Mouse (Mus musculus): Measurements from ENCODE around the gene Foxs1. TPM values are rescaled to one million over a fixed set of nuclear protein-coding genes. Genes with fewer than 3 reads are reported as not detected.
A peak's percentile ranks its signal among the peaks of the same experiment; 100 is the strongest.

The Foxs1 gene
- polyA plus RNA-seq, 1 experiment, result 6.4 TPM

GRCm38 (mm10) chr2:152904127-152904643 lies 28.8 kb downstream of the Foxs1 start:
- no peak for TF ChIP-seq POLR2A (IDR thresholded peaks at IDR 0.05; ENCODE audit: low read depth, low read length)
- TF ChIP-seq CTCF (conservative IDR thresholded peaks at IDR 0.05; ENCODE audit: insufficient read depth, insufficient read length, low read depth, low read length), result no peak
- H3K27ac ChIP-seq (ENCODE audit: insufficient read depth, low read depth, low read length), result no peak overlapping the region
- H3K27me3 ChIP-seq (replicated peaks; ENCODE audit: control insufficient read depth, insufficient read depth, low read length), result no peaks in the 10 kb centered on the region
- WGBS, result 54% methylated on average over 5 of the region's 5 CpGs
- no peaks in the 10 kb centered on the region for H3K36me3 ChIP-seq (ENCODE audit: control insufficient read depth, insufficient read depth, low read length)
- H3K4me1 ChIP-seq (ENCODE audit: control insufficient read depth, insufficient read depth, low read length), result no peaks in the 10 kb centered on the region
- DNase-seq, result no peak
- no peak overlapping the region for H3K4me3 ChIP-seq (ENCODE audit: insufficient read depth, low read depth, low read length)

GRCm38 (mm10) chr2:152903586-152903985 lies 29.4 kb downstream of the Foxs1 start:
- DNase-seq, result no peak

GRCm38 (mm10) chr2:152902658-152903057 lies 30.4 kb downstream of the Foxs1 start:
- no peaks in the 10 kb centered on the region for H3K27me3 ChIP-seq (replicated peaks; ENCODE audit: control insufficient read depth, insufficient read depth, low read length)
- TF ChIP-seq POLR2A (IDR thresholded peaks at IDR 0.05; ENCODE audit: low read depth, low read length), result no peak
- TF ChIP-seq CTCF (conservative IDR thresholded peaks at IDR 0.05; ENCODE audit: insufficient read depth, insufficient read length, low read depth, low read length), result no peak
- H3K4me1 ChIP-seq (ENCODE audit: control insufficient read depth, insufficient read depth, low read length), result no peaks in the 10 kb centered on the region
- H3K4me3 ChIP-seq (ENCODE audit: insufficient read depth, low read depth, low read length), result no peak overlapping the region
- no peak overlapping the region for H3K27ac ChIP-seq (ENCODE audit: insufficient read depth, low read depth, low read length)
- no peaks in the 10 kb centered on the region for H3K36me3 ChIP-seq (ENCODE audit: control insufficient read depth, insufficient read depth, low read length)
- 49% methylated on average over 3 of the region's 3 CpGs for WGBS
- no peak for DNase-seq

More at GRCm38 (mm10) chr2:152903586-152903985, 29.4 kb downstream of the Foxs1 start:
- TF ChIP-seq CTCF (conservative IDR thresholded peaks at IDR 0.05; ENCODE audit: insufficient read depth, insufficient read length, low read depth, low read length), result no peak
- TF ChIP-seq POLR2A (IDR thresholded peaks at IDR 0.05; ENCODE audit: low read depth, low read length), result no peak
- no peaks in the 10 kb centered on the region for H3K27me3 ChIP-seq (replicated peaks; ENCODE audit: control insufficient read depth, insufficient read depth, low read length)
- H3K4me1 ChIP-seq (ENCODE audit: control insufficient read depth, insufficient read depth, low read length), result no peaks in the 10 kb centered on the region
- H3K4me3 ChIP-seq (ENCODE audit: insufficient read depth, low read depth, low read length), result no peak overlapping the region
- no peak overlapping the region for H3K27ac ChIP-seq (ENCODE audit: insufficient read depth, low read depth, low read length)
- no peaks in the 10 kb centered on the region for H3K36me3 ChIP-seq (ENCODE audit: control insufficient read depth, insufficient read depth, low read length)
- 55% methylated on average over 4 of the region's 4 CpGs for WGBS

DNA sequence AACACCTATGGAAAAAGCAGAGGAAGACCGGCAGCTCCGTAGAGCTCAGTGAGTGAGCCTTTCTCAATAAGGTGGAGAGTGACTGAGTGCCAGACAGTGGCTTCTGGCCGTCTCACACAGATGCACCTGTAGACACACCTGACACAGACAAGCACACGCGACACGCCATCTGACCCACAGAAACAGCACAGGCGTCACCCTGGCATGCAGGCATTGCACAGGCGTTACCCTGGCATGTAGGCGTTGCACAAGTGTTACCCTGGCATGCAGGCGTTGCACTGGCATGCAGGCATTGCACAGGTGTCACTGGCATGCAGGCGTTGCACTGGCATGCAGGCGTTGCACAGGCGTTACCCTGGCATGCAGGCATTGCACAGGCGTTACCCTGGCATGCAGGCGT lies 31.7 kb downstream of the Foxs1 start:
- no peak overlapping the region for H3K4me3 ChIP-seq (ENCODE audit: insufficient read depth, low read depth, low read length)
- no peaks in the 10 kb centered on the region for H3K36me3 ChIP-seq (ENCODE audit: control insufficient read depth, insufficient read depth, low read length)
- no peak for TF ChIP-seq CTCF (conservative IDR thresholded peaks at IDR 0.05; ENCODE audit: insufficient read depth, insufficient read length, low read depth, low read length)
- no peak for TF ChIP-seq POLR2A (IDR thresholded peaks at IDR 0.05; ENCODE audit: low read depth, low read length)
- no peak overlapping the region for H3K27ac ChIP-seq (ENCODE audit: insufficient read depth, low read depth, low read length)
- 91% methylated on average over 15 of the region's 15 CpGs for WGBS
- DNase-seq, result no peak
- no peaks in the 10 kb centered on the region for H3K4me1 ChIP-seq (ENCODE audit: control insufficient read depth, insufficient read depth, low read length)
- no peaks in the 10 kb centered on the region for H3K27me3 ChIP-seq (replicated peaks; ENCODE audit: control insufficient read depth, insufficient read depth, low read length)

DNA sequence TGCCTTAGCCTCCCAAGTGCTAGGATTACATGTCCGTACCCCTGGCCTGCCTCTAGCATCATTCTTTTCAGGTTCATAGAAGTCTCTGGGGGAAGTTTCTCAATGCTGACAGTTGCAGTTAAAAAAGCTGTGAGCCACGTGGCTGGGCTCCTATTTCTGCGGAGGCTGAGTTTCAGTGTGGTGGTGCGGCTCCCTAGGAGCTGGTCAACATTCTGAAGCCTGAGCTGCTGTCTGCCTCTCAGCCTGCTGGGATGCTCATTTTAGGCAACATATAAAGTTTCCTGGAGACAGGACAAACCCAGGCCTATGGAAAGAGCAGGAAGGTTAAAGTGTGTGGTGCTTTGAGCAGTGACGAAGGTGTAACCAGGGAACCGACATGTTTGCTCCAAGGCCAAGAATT lies 34.0 kb downstream of the Foxs1 start:
- 82% methylated on average over 6 of the region's 6 CpGs for WGBS
- Histone ChIP-seq H3K4me3 (ENCODE audit: insufficient read depth, low read depth, low read length) (no peak overlapping the region), H3K4me1 (ENCODE audit: control insufficient read depth, insufficient read depth, low read length) (no peaks in the 10 kb centered on the region), H3K27ac (ENCODE audit: insufficient read depth, low read depth, low read length) (no peak overlapping the region), H3K27me3 (replicated peaks; ENCODE audit: control insufficient read depth, insufficient read depth, low read length) (no peaks in the 10 kb centered on the region), H3K36me3 (ENCODE audit: control insufficient read depth, insufficient read depth, low read length) (no peaks in the 10 kb centered on the region)
- TF ChIP-seq CTCF (conservative IDR thresholded peaks at IDR 0.05; ENCODE audit: insufficient read depth, insufficient read length, low read depth, low read length) (no peak), POLR2A (IDR thresholded peaks at IDR 0.05; ENCODE audit: low read depth, low read length) (no peak)
- no peak for DNase-seq

GRCm38 (mm10) chr2:152896926-152897325 lies 36.1 kb downstream of the Foxs1 start:
- Histone ChIP-seq H3K4me1 (ENCODE audit: control insufficient read depth, insufficient read depth, low read length) (no peaks in the 10 kb centered on the region), H3K27ac (ENCODE audit: insufficient read depth, low read depth, low read length) (no peak overlapping the region), H3K36me3 (ENCODE audit: control insufficient read depth, insufficient read depth, low read length) (no peaks in the 10 kb centered on the region), H3K4me3 (ENCODE audit: insufficient read depth, low read depth, low read length) (no peak overlapping the region), H3K27me3 (replicated peaks; ENCODE audit: control insufficient read depth, insufficient read depth, low read length) (no peaks in the 10 kb centered on the region)
- DNase-seq, result no peak
- no peak for TF ChIP-seq POLR2A (IDR thresholded peaks at IDR 0.05; ENCODE audit: low read depth, low read length)
- TF ChIP-seq CTCF (conservative IDR thresholded peaks at IDR 0.05; ENCODE audit: insufficient read depth, insufficient read length, low read depth, low read length), result no peak
- WGBS, result 88% methylated on average over 3 of the region's 3 CpGs

GRCm38 (mm10) chr2:152895834-152896233 lies 37.2 kb downstream of the Foxs1 start:
- Histone ChIP-seq H3K36me3 (ENCODE audit: control insufficient read depth, insufficient read depth, low read length) (no peaks in the 10 kb centered on the region), H3K27me3 (replicated peaks; ENCODE audit: control insufficient read depth, insufficient read depth, low read length) (no peaks in the 10 kb centered on the region), H3K4me3 (ENCODE audit: insufficient read depth, low read depth, low read length) (no peak overlapping the region), H3K27ac (ENCODE audit: insufficient read depth, low read depth, low read length) (no peak overlapping the region), H3K4me1 (ENCODE audit: control insufficient read depth, insufficient read depth, low read length) (no peaks in the 10 kb centered on the region)
- WGBS, result 71% methylated on average over 9 of the region's 9 CpGs
- TF ChIP-seq POLR2A (IDR thresholded peaks at IDR 0.05; ENCODE audit: low read depth, low read length) (no peak), CTCF (conservative IDR thresholded peaks at IDR 0.05; ENCODE audit: insufficient read depth, insufficient read length, low read depth, low read length) (no peak)
- DNase-seq, result peak; percentile 66

All from kidney, adult 2 months (tissue).